Mouse (Mus musculus) megakaryocyte, embryonic 14.5 days (primary cell): ENCODE results near the gene Slco1a5.

Experiments
- FLI1 ChIP-seq: IDR thresholded peaks from 2 replicates; pipeline ENCODE4 v1.6.1; 2012; ENCODE audit warnings: low read length, inconsistent platforms, mixed read lengths
- GATA1 ChIP-seq: IDR thresholded peaks from 3 replicates; pipeline ENCODE4 v1.6.1; 2012; ENCODE audit warnings: mixed read lengths, low read length, inconsistent platforms, borderline replicate concordance

DNA sequence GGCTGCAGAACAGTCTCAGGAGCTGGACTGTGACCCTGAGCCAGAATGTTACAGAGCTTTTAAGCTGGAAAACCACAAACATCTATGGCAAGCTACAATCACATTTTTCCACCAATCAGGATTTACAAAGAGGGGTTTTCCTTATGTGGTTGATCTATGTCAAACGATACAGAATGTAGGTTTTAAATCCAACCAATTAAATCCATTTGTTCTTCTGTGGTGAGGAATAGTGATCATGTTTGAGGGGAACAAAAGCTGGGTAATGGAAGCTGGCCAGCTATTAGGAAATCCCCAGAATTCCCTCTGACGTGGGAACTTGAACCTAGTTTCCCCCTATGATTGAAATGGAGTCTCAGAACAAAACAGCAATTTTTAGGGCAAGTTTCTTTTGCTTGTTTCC lies 16.2 kb upstream of the Slco1a5 start:
- TF ChIP-seq GATA1 (no peak), FLI1 (no peak)
